Mouse (Mus musculus) intestine, embryonic 15.5 days (tissue): ENCODE results near the gene 4930404N11Rik. TPM values are rescaled to one million over a fixed set of nuclear protein-coding genes. Genes with fewer than 3 reads are reported as not detected.

Source experiments
- ATAC-seq: fragments of 200-750 bp; cut with Nextera tagmentation; 2 replicates; pipeline ENCODE4 v1.8.0; 2017; ENCODE audit warnings: moderate TSS enrichment, moderate library complexity
- H3K27ac ChIP-seq: fragments of 300-500 bp; sonication (generic); 2 replicates; pipeline ENCODE4 v1.5.1; 2015; ENCODE audit warnings: mild to moderate bottlenecking, inconsistent platforms
- H3K27me3 ChIP-seq: fragments of 300-500 bp; sonication (generic); replicated peaks from 2 replicates; pipeline ENCODE4 v1.6.1; 2015; ENCODE audit warnings: inconsistent platforms
- H3K36me3 ChIP-seq: fragments of 300-500 bp; sonication (generic); 2 replicates; pipeline ENCODE4 v1.6.1; 2015; ENCODE audit warnings: inconsistent platforms
- H3K4me1 ChIP-seq: fragments of 300-500 bp; sonication (generic); replicated peaks from 2 replicates; pipeline ENCODE4 v1.6.1; 2015; ENCODE audit warnings: inconsistent platforms
- H3K4me2 ChIP-seq: fragments of 300-500 bp; sonication (generic); replicated peaks from 2 replicates; pipeline ENCODE4 v1.6.1; 2015; ENCODE audit warnings: mild to moderate bottlenecking, inconsistent platforms
- H3K4me3 ChIP-seq: fragments of 300-500 bp; sonication (generic); replicated peaks from 2 replicates; pipeline ENCODE4 v1.5.1; 2015; ENCODE audit warnings: inconsistent platforms
- H3K9ac ChIP-seq: fragments of 300-500 bp; sonication (generic); 2 replicates; pipeline ENCODE4 v1.6.1; 2015; ENCODE audit warnings: inconsistent platforms
- H3K9me3 ChIP-seq: fragments of 300-500 bp; sonication (generic); 2 replicates; pipeline ENCODE4 v1.6.1; 2016; ENCODE audit warnings: inconsistent platforms
- WGBS: fragments of 180-500 bp; shearing (Covaris S2); methylation state at CpG from one replicate; pipeline ENCODE4 v1.1.7; 2015; 5-methylcytosine and 5-hydroxymethylcytosine counted together
- polyA plus RNA-seq: library from polyadenylated mRNA; unstranded; fragments of >200 nt; fragmentation: Nextera tagmentation; extraction: Ambion mirVana; gene quantifications from 2 replicates; pipeline ENCODE4 v1.2.1, GENCODE M21; 2015

The 4930404N11Rik gene
- polyA plus RNA-seq = 1.0 and 2.2 TPM in 2 replicates

GRCm38 (mm10) chr10:81365672-81366476 is at the start of gene 4930404N11Rik:
TSS of gene 4930404N11Rik (minus strand) at chr10:81365816.
- Histone ChIP-seq H3K9me3 (no peaks in the 10 kb centered on the region), H3K4me3 (peak within 1 kb of the TSS; percentile 25), H3K4me1 (peaks cover 44% of the 10 kb centered on the region), H3K27me3 (peaks cover 10% of the 10 kb centered on the region), H3K36me3 (peaks cover 43% of the 10 kb centered on the region), H3K27ac (peak within 1 kb of the TSS; percentile 3), H3K4me2 (peak within 1 kb of the TSS; percentile 66), H3K9ac (peak within 1 kb of the TSS; percentile 44; the same call in 1 of the 2 replicates)
- peak; percentile 32 for ATAC-seq
- WGBS = 33% methylated on average over 12 of the region's 12 CpGs

- no peak for ATAC-seq
- Histone ChIP-seq H3K4me1 (peaks cover 83% of the 10 kb centered on the region), H3K9ac (no peak overlapping the region), H3K4me3 (no peak overlapping the region), H3K36me3 (no peaks in the 10 kb centered on the region), H3K27me3 (no peaks in the 10 kb centered on the region), H3K4me2 (no peak overlapping the region), H3K9me3 (no peaks in the 10 kb centered on the region), H3K27ac (no peak overlapping the region)
- WGBS = 85% methylated on average over 5 of the region's 5 CpGs
Observed at GRCm38 (mm10) chr10:81415146-81415545, 49.5 kb upstream of the 4930404N11Rik start.

- H3K27me3 ChIP-seq = no peaks in the 10 kb centered on the region
- H3K27ac ChIP-seq = 0 out of 2 replicates have a peak overlapping the region, but pooled peaks have one; percentile 40
- no peaks in the 10 kb centered on the region for H3K9me3 ChIP-seq
- ATAC-seq = peak; percentile 2; the same call in 1 of the 2 replicates
- H3K4me1 ChIP-seq = peaks cover 88% of the 10 kb centered on the region
- H3K36me3 ChIP-seq = no peaks in the 10 kb centered on the region
- H3K4me2 ChIP-seq = no peak overlapping the region
- no peak overlapping the region for H3K9ac ChIP-seq
- H3K4me3 ChIP-seq = no peak overlapping the region
Observed at GRCm38 (mm10) chr10:81414682-81415081, 49.1 kb upstream of the 4930404N11Rik start.

- Histone ChIP-seq H3K27ac (0 out of 2 replicates have a peak overlapping the region, but pooled peaks have one; percentile 40), H3K4me1 (peaks cover 94% of the 10 kb centered on the region), H3K4me2 (peak overlapping the region; percentile 49), H3K27me3 (no peaks in the 10 kb centered on the region), H3K4me3 (no peak overlapping the region), H3K9me3 (no peaks in the 10 kb centered on the region), H3K9ac (0 out of 2 replicates have a peak overlapping the region, but pooled peaks have one; percentile 3), H3K36me3 (no peaks in the 10 kb centered on the region)
- peak; percentile 26; the same call in 1 of the 2 replicates for ATAC-seq
- WGBS = 29% methylated on average over 26 of the region's 26 CpGs
Observed at GRCm38 (mm10) chr10:81413310-81414261, 48.0 kb upstream of the 4930404N11Rik start.

GRCm38 (mm10) chr10:81412586-81413309 is 47.1 kb upstream of the 4930404N11Rik start:
- Histone ChIP-seq H3K4me1 (peaks cover 96% of the 10 kb centered on the region), H3K9me3 (no peaks in the 10 kb centered on the region), H3K4me2 (no peak overlapping the region), H3K27ac (peak overlapping the region; percentile 91), H3K9ac (no peak overlapping the region), H3K36me3 (no peaks in the 10 kb centered on the region), H3K27me3 (no peaks in the 10 kb centered on the region), H3K4me3 (no peak overlapping the region)
- no peak for ATAC-seq
- 68% methylated on average over 16 of the region's 16 CpGs for WGBS

GRCm38 (mm10) chr10:81411471-81412400 is 46.1 kb upstream of the 4930404N11Rik start:
- 47% methylated on average over 18 of the region's 18 CpGs for WGBS
- Histone ChIP-seq H3K27ac (peak overlapping the region; percentile 91), H3K4me2 (0 out of 2 replicates have a peak overlapping the region, but pooled peaks have one; percentile 7), H3K9ac (peak overlapping the region; percentile 23), H3K27me3 (no peaks in the 10 kb centered on the region), H3K36me3 (no peaks in the 10 kb centered on the region), H3K9me3 (no peaks in the 10 kb centered on the region), H3K4me3 (no peak overlapping the region), H3K4me1 (peaks cover 96% of the 10 kb centered on the region)
- ATAC-seq = no peak

- no peak overlapping the region for H3K9ac ChIP-seq
- H3K27ac ChIP-seq = peak overlapping the region; percentile 91
- no peak overlapping the region for H3K4me3 ChIP-seq
- 69% methylated on average over 9 of the region's 9 CpGs for WGBS
- no peaks in the 10 kb centered on the region for H3K9me3 ChIP-seq
- no peaks in the 10 kb centered on the region for H3K27me3 ChIP-seq
- H3K36me3 ChIP-seq = peaks cover 3% of the 10 kb centered on the region; the same call in 1 of the 2 replicates
- peaks cover 96% of the 10 kb centered on the region for H3K4me1 ChIP-seq
- 0 out of 2 replicates have a peak overlapping the region, but pooled peaks have one; percentile 0 for H3K4me2 ChIP-seq
- no peak for ATAC-seq
Observed at GRCm38 (mm10) chr10:81410981-81411380, 45.4 kb upstream of the 4930404N11Rik start.

- Histone ChIP-seq H3K9me3 (no peaks in the 10 kb centered on the region), H3K4me1 (peaks cover 94% of the 10 kb centered on the region), H3K9ac (no peak overlapping the region), H3K4me3 (no peak overlapping the region), H3K27ac (peak overlapping the region; percentile 91), H3K4me2 (0 out of 2 replicates have a peak overlapping the region, but pooled peaks have one; percentile 0), H3K36me3 (peaks cover 8% of the 10 kb centered on the region; the same call in 1 of the 2 replicates), H3K27me3 (no peaks in the 10 kb centered on the region)
- WGBS = 52% methylated on average over 4 of the region's 4 CpGs
- ATAC-seq = no peak
Observed at GRCm38 (mm10) chr10:81410350-81410749, 44.7 kb upstream of the 4930404N11Rik start.

GRCm38 (mm10) chr10:81409330-81409729 is 43.7 kb upstream of the 4930404N11Rik start:
- Histone ChIP-seq H3K9me3 (no peaks in the 10 kb centered on the region), H3K4me2 (no peak overlapping the region), H3K36me3 (peaks cover 11% of the 10 kb centered on the region; the same call in 1 of the 2 replicates), H3K27ac (peak overlapping the region; percentile 7), H3K27me3 (no peaks in the 10 kb centered on the region), H3K4me1 (peaks cover 84% of the 10 kb centered on the region), H3K9ac (no peak overlapping the region), H3K4me3 (no peak overlapping the region)
- 27% methylated on average over 8 of the region's 8 CpGs for WGBS
- no peak for ATAC-seq

GRCm38 (mm10) chr10:81408871-81409291 is 43.3 kb upstream of the 4930404N11Rik start:
- H3K4me2 ChIP-seq = no peak overlapping the region
- H3K9ac ChIP-seq = no peak overlapping the region
- peak; percentile 58 for ATAC-seq
- peak overlapping the region; percentile 7; the same call in 1 of the 2 replicates for H3K27ac ChIP-seq
- no peaks in the 10 kb centered on the region for H3K27me3 ChIP-seq
- H3K4me1 ChIP-seq = peaks cover 84% of the 10 kb centered on the region
- 23% methylated on average over 9 of the region's 9 CpGs for whole genome bisulfite sequencing
- no peak overlapping the region for H3K4me3 ChIP-seq
- H3K36me3 ChIP-seq = peaks cover 11% of the 10 kb centered on the region; the same call in 1 of the 2 replicates
- no peaks in the 10 kb centered on the region for H3K9me3 ChIP-seq
